Mouse (Mus musculus): ENCODE measurements at regions not wholly inside any gene's neighbourhood (a gene's known extent, or its start where the extent isn't known, plus 50 kb on each side); places are given as distances from the start of the nearest gene placed in this dataset.

DNA sequence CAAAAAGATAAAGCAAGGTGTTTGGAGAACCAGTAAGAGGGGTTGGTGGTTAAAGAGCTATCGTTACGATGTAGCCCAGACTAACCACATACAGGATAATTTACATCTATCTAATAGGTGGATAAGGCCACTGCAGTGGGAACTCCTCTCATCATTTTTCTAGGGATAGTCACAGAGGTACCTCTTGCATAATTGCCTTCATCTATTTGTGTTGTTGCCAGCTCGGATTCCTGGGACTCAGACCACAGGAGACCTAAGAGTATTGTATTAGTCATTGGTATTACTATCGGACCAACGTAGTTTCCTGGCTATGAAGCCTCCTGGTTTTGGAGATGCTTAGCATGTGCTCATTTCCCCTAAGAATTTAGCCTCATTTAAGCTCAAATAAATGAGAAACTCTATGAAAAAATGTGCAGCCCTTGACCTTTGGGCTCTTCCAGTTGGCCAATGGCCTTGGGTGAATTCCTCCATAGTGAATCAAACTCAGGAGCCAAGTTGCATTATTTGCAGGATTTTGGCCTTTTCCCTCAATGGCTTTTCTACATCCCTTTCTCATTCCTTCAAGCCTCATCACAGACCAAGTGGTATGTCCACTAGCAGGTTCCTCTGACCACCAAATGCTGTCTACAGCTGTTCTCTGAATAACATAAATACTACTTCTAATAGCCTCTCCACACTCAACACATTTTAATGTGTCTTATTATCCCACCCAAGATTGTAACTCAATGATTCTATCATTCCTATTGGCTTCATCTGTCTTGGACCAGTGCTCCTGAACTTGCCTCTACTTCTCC is 108.6 kb downstream of the Gm12728 start:
- DNase-seq (ENCODE audit: low read depth, low spot score): no peak
- TF ChIP-seq MAFK (IDR thresholded peaks at IDR 0.05; ENCODE audit: insufficient read depth, low read depth, low read length): no peak
- TF ChIP-seq HCFC1 (IDR thresholded peaks at IDR 0.05; ENCODE audit: borderline replicate concordance, insufficient read depth, low read length): no peak
- no peak for TF ChIP-seq CHD2 (IDR thresholded peaks at IDR 0.05; ENCODE audit: low read depth, low read length)
- no peak for TF ChIP-seq ZNF384 (IDR thresholded peaks at IDR 0.05; ENCODE audit: low read depth, low read length)
- in situ Hi-C loops (cut with MboI; ENCODE audit: low sequenced_read_pairs in 2 of 2, unreplicated experiment in 2 of 2): no loop called here

DNA sequence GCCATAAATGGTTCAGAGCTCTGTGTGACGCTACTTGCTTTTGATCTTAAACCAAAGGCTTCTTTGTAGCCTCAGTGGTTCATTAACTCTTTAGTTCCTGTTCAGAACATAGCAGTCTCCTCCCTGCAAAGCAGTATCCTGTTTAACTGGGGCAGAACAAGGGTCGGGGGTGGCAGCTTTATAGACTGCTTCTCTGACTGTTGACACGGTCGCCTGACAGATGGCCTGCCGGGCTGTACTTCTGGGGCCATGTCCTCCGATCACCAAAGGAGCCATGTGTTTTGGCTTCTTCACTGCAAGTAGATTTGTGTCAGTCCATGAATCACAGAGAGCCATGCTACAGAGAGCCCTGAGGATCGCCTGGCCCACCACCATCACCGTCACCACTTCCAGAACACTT is 115.2 kb downstream of the Gm12728 start:
- Histone ChIP-seq H3K4me3 (ENCODE audit: insufficient read depth in 1 of 2, low read depth in 1 of 2, low read length in 2 of 2, poor library complexity in 1 of 2, severe bottlenecking in 1 of 2) (no peak overlapping the region), H3K27ac (ENCODE audit: insufficient read depth, low read depth, low read length, poor library complexity, severe bottlenecking) (no peak overlapping the region), H3K36me3 (ENCODE audit: control insufficient read depth, insufficient read depth, low read length, poor library complexity, severe bottlenecking) (no peaks in the 10 kb centered on the region), H3K9ac (ENCODE audit: insufficient read depth, low read depth, low read length, poor library complexity, severe bottlenecking) (no peak overlapping the region), H3K9me3 (ENCODE audit: control insufficient read depth, insufficient read depth, low read depth, low read length) (no peaks in the 10 kb centered on the region), H3K4me1 (ENCODE audit: control insufficient read depth in 2 of 2, insufficient read depth in 2 of 2, low read length in 2 of 2, poor library complexity in 1 of 2) (peaks cover 0 to 12% of the 10 kb centered on the region in 2 experiments; a peak in 2 of 4 replicates)
- in situ Hi-C loops (cut with MboI; ENCODE audit: low sequenced_read_pairs in 2 of 2, unreplicated experiment in 2 of 2): loop anchor here in 1 of 2 experiments (25.0 kb wide), 1 partner anchor 768 kb away; no protein-coding TSS in a partner anchor
- no peak for TF ChIP-seq CHD2 (IDR thresholded peaks at IDR 0.05; ENCODE audit: low read depth, low read length)
- TF ChIP-seq HCFC1 (IDR thresholded peaks at IDR 0.05; ENCODE audit: borderline replicate concordance, insufficient read depth, low read length): no peak
- no peak for TF ChIP-seq ZC3H11A (IDR thresholded peaks at IDR 0.05; ENCODE audit: borderline replicate concordance, low read depth, low read length)
- no peak for TF ChIP-seq MAFK (IDR thresholded peaks at IDR 0.05; ENCODE audit: insufficient read depth, low read depth, low read length)
- TF ChIP-seq ZNF384 (IDR thresholded peaks at IDR 0.05; ENCODE audit: low read depth, low read length): no peak
- no peak for DNase-seq (ENCODE audit: low read depth, low spot score)

More for the DNA sequence above, 108.6 kb downstream of the Gm12728 start:
- H3K36me3 ChIP-seq (ENCODE audit: control insufficient read depth, insufficient read depth, low read length, poor library complexity, severe bottlenecking): no peaks in the 10 kb centered on the region
- H3K27ac ChIP-seq (ENCODE audit: insufficient read depth, low read depth, low read length, poor library complexity, severe bottlenecking): no peak overlapping the region
- H3K4me3 ChIP-seq (ENCODE audit: insufficient read depth in 1 of 2, low read depth in 1 of 2, low read length in 2 of 2, poor library complexity in 1 of 2, severe bottlenecking in 1 of 2): no peak overlapping the region
- no peak overlapping the region for H3K9ac ChIP-seq (ENCODE audit: insufficient read depth, low read depth, low read length, poor library complexity, severe bottlenecking)
- no peaks in the 10 kb centered on the region for H3K9me3 ChIP-seq (ENCODE audit: control insufficient read depth, insufficient read depth, low read depth, low read length)
- H3K4me1 ChIP-seq (ENCODE audit: control insufficient read depth in 2 of 2, insufficient read depth in 2 of 2, low read length in 2 of 2, poor library complexity in 1 of 2): no peaks in the 10 kb centered on the region

GRCm38 (mm10) chr4:105906411-105906810 is 116.7 kb downstream of the Gm12728 start:
- no peaks in the 10 kb centered on the region for H3K9me3 ChIP-seq (ENCODE audit: control insufficient read depth, insufficient read depth, low read depth, low read length)
- in situ Hi-C loops (cut with MboI; ENCODE audit: low sequenced_read_pairs in 2 of 2, unreplicated experiment in 2 of 2): loop anchor here in 1 of 2 experiments (25.0 kb wide), 1 partner anchor 769 kb away; no protein-coding TSS in a partner anchor
- H3K36me3 ChIP-seq (ENCODE audit: control insufficient read depth, insufficient read depth, low read length, poor library complexity, severe bottlenecking): no peaks in the 10 kb centered on the region
- no peak overlapping the region for H3K27ac ChIP-seq (ENCODE audit: insufficient read depth, low read depth, low read length, poor library complexity, severe bottlenecking)
- H3K4me1 ChIP-seq (ENCODE audit: control insufficient read depth in 2 of 2, insufficient read depth in 2 of 2, low read length in 2 of 2, poor library complexity in 1 of 2): peaks cover 0 to 12% of the 10 kb centered on the region in 2 experiments; a peak in 2 of 4 replicates
- TF ChIP-seq CHD2 (IDR thresholded peaks at IDR 0.05; ENCODE audit: low read depth, low read length) (no peak), ZNF384 (IDR thresholded peaks at IDR 0.05; ENCODE audit: low read depth, low read length) (no peak), HCFC1 (IDR thresholded peaks at IDR 0.05; ENCODE audit: borderline replicate concordance, insufficient read depth, low read length) (no peak), MAFK (IDR thresholded peaks at IDR 0.05; ENCODE audit: insufficient read depth, low read depth, low read length) (no peak), ZC3H11A (IDR thresholded peaks at IDR 0.05; ENCODE audit: borderline replicate concordance, low read depth, low read length) (no peak)
- H3K9ac ChIP-seq (ENCODE audit: insufficient read depth, low read depth, low read length, poor library complexity, severe bottlenecking): no peak overlapping the region
- DNase-seq (ENCODE audit: low read depth, low spot score): no peak
- H3K4me3 ChIP-seq (ENCODE audit: insufficient read depth in 1 of 2, low read depth in 1 of 2, low read length in 2 of 2, poor library complexity in 1 of 2, severe bottlenecking in 1 of 2): no peak overlapping the region

GRCm38 (mm10) chr4:105907611-105908010 is 117.9 kb downstream of the Gm12728 start:
- Histone ChIP-seq H3K9me3 (ENCODE audit: control insufficient read depth, insufficient read depth, low read depth, low read length) (no peaks in the 10 kb centered on the region), H3K9ac (ENCODE audit: insufficient read depth, low read depth, low read length, poor library complexity, severe bottlenecking) (no peak overlapping the region), H3K36me3 (ENCODE audit: control insufficient read depth, insufficient read depth, low read length, poor library complexity, severe bottlenecking) (no peaks in the 10 kb centered on the region), H3K4me3 (ENCODE audit: insufficient read depth in 1 of 2, low read depth in 1 of 2, low read length in 2 of 2, poor library complexity in 1 of 2, severe bottlenecking in 1 of 2) (no peak overlapping the region), H3K4me1 (ENCODE audit: control insufficient read depth in 2 of 2, insufficient read depth in 2 of 2, low read length in 2 of 2, poor library complexity in 1 of 2) (peaks cover 0 to 12% of the 10 kb centered on the region in 2 experiments; a peak in 2 of 4 replicates), H3K27ac (ENCODE audit: insufficient read depth, low read depth, low read length, poor library complexity, severe bottlenecking) (no peak overlapping the region)
- in situ Hi-C loops (cut with MboI; ENCODE audit: low sequenced_read_pairs in 2 of 2, unreplicated experiment in 2 of 2): loop anchor here in 1 of 2 experiments (25.0 kb wide), 1 partner anchor 770 kb away; no protein-coding TSS in a partner anchor
- DNase-seq (ENCODE audit: low read depth, low spot score): no peak
- TF ChIP-seq HCFC1 (IDR thresholded peaks at IDR 0.05; ENCODE audit: borderline replicate concordance, insufficient read depth, low read length) (no peak), MAFK (IDR thresholded peaks at IDR 0.05; ENCODE audit: insufficient read depth, low read depth, low read length) (no peak), ZNF384 (IDR thresholded peaks at IDR 0.05; ENCODE audit: low read depth, low read length) (no peak), ZC3H11A (IDR thresholded peaks at IDR 0.05; ENCODE audit: borderline replicate concordance, low read depth, low read length) (no peak), CHD2 (IDR thresholded peaks at IDR 0.05; ENCODE audit: low read depth, low read length) (no peak)
